Mouse (Mus musculus): ENCODE data around the gene Ccdc186. TPM values are rescaled to one million over a fixed set of nuclear protein-coding genes. Genes with fewer than 3 reads are reported as not detected.

The Ccdc186 gene
- polyA plus RNA-seq, 1 experiment from 2014 or later: 25.0 TPM

DNA sequence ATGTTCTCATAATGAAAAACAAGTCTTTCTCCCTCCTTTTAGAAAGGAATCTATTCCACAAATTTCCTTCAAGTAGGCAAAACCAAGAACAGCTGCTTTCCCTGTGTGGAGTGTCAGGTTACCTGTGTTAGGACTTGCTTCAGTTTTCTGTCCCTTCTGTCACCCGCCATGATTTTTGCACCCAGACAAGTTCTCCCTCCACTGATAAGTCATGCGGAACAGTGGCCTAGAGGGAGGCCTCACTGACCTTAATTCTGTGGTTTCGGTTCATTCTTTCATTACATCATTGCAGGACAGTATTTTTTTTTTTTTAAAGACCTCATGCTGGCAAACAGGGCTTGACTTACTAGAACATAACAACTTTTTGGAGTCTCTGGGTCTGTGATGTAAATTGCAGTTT, 72.6 kb downstream of the Ccdc186 start:
- Histone ChIP-seq H3K27me3 (ENCODE audit: control insufficient read depth, insufficient read depth, low read length) (no peaks in the 10 kb centered on the region), H3K4me3 (ENCODE audit: low read depth, low read length) (no peak overlapping the region), H3K27ac (ENCODE audit: low read depth, low read length) (no peak overlapping the region), H3K9me3 (ENCODE audit: control insufficient read depth, low read length) (no peaks in the 10 kb centered on the region), H3K4me1 (ENCODE audit: control insufficient read depth, insufficient read depth, low read length) (no peaks in the 10 kb centered on the region), H3K9ac (replicated peaks; ENCODE audit: low read depth, low read length) (no peak overlapping the region), H3K36me3 (ENCODE audit: control insufficient read depth, insufficient read depth, low read length) (no peaks in the 10 kb centered on the region), H3K4me2 (ENCODE audit: low read depth, low read length) (no peak overlapping the region)
- 45% methylated on average over 3 of the region's 3 CpGs for WGBS
- no peak for ATAC-seq (ENCODE audit: low read depth)

DNA sequence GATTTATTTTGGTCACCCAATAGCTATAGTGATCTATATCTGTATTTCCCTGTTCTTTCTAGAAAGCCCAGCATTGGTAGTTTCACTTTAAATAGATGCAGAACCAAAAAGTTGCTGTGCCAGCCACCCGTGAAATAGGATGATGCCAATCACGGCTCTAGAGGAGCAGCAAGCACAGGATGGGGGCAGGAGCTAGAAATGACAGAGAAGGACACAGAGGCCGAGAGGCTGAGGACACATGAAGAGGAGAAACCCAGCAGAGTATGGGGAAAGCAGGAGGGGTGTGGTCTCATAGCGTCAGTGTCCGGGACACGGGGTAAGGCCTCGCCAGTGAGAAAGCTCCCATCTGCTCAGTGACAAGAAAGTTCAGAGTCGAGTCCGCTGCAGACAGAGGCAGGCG, 74.1 kb downstream of the Ccdc186 start:
- Histone ChIP-seq H3K36me3 (ENCODE audit: control insufficient read depth, insufficient read depth, low read length) (no peaks in the 10 kb centered on the region), H3K9me3 (ENCODE audit: control insufficient read depth, low read length) (no peaks in the 10 kb centered on the region), H3K27me3 (ENCODE audit: control insufficient read depth, insufficient read depth, low read length) (no peaks in the 10 kb centered on the region), H3K4me1 (ENCODE audit: control insufficient read depth, insufficient read depth, low read length) (no peaks in the 10 kb centered on the region), H3K4me2 (ENCODE audit: low read depth, low read length) (no peak overlapping the region), H3K27ac (ENCODE audit: low read depth, low read length) (no peak overlapping the region), H3K4me3 (ENCODE audit: low read depth, low read length) (no peak overlapping the region), H3K9ac (replicated peaks; ENCODE audit: low read depth, low read length) (no peak overlapping the region)
- 87% methylated on average over 10 of the region's 10 CpGs for WGBS
- no peak for ATAC-seq (ENCODE audit: low read depth)

DNA sequence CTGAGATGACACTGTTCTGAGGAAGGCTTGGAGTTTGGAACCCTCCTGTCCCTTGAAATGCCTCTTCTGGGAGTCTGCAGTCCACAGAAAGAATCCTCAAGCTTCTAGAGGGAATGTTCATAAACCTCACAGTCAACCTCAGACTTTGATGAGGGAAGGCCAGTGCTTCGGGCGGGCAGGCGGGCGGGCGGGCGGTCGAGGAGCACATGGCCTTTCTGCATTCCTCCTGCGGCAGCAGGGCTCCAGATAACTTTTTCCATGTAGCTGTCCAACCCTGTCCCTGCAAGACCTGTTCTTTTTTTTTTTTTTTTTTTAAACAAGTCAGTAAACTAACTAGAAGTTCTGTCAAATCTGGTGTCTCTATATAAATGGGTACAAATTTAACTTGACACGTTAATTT, 75.4 kb downstream of the Ccdc186 start:
- Histone ChIP-seq H3K4me2 (ENCODE audit: low read depth, low read length) (no peak overlapping the region), H3K4me3 (ENCODE audit: low read depth, low read length) (no peak overlapping the region), H3K27ac (ENCODE audit: low read depth, low read length) (no peak overlapping the region), H3K9me3 (ENCODE audit: control insufficient read depth, low read length) (no peaks in the 10 kb centered on the region), H3K36me3 (ENCODE audit: control insufficient read depth, insufficient read depth, low read length) (no peaks in the 10 kb centered on the region), H3K9ac (replicated peaks; ENCODE audit: low read depth, low read length) (no peak overlapping the region), H3K27me3 (ENCODE audit: control insufficient read depth, insufficient read depth, low read length) (no peaks in the 10 kb centered on the region), H3K4me1 (ENCODE audit: control insufficient read depth, insufficient read depth, low read length) (no peaks in the 10 kb centered on the region)
- WGBS: 91% methylated on average over 9 of the region's 9 CpGs
- ATAC-seq (ENCODE audit: low read depth): no peak

DNA sequence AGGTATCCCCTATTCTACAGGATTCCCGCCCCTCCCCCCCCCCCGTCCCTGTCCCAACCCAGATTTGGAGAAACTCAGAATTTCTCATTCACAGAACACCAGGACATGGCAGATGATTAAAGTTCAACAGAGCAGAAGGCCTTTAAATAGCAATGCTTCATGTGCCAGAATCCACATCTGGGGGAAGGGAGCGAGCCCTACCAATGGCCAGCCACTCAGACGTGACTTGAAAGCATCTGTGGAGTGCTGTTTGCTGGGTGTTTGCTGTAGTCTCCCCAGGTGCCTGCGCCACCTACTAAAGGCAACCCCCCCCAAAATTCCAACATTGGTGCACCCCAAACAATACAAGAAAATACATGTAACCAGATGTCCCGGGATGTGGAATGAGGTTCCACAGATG, 76.5 kb downstream of the Ccdc186 start:
- no peaks in the 10 kb centered on the region for H3K36me3 ChIP-seq (ENCODE audit: control insufficient read depth, insufficient read depth, low read length)
- 72% methylated on average over 6 of the region's 6 CpGs for WGBS
- no peak overlapping the region for H3K27ac ChIP-seq (ENCODE audit: low read depth, low read length)
- no peak overlapping the region for H3K9ac ChIP-seq (replicated peaks; ENCODE audit: low read depth, low read length)
- no peak overlapping the region for H3K4me3 ChIP-seq (ENCODE audit: low read depth, low read length)
- H3K9me3 ChIP-seq (ENCODE audit: control insufficient read depth, low read length): no peaks in the 10 kb centered on the region
- H3K27me3 ChIP-seq (ENCODE audit: control insufficient read depth, insufficient read depth, low read length): no peaks in the 10 kb centered on the region
- no peak overlapping the region for H3K4me2 ChIP-seq (ENCODE audit: low read depth, low read length)
- no peak for ATAC-seq (ENCODE audit: low read depth)
- H3K4me1 ChIP-seq (ENCODE audit: control insufficient read depth, insufficient read depth, low read length): no peaks in the 10 kb centered on the region

DNA sequence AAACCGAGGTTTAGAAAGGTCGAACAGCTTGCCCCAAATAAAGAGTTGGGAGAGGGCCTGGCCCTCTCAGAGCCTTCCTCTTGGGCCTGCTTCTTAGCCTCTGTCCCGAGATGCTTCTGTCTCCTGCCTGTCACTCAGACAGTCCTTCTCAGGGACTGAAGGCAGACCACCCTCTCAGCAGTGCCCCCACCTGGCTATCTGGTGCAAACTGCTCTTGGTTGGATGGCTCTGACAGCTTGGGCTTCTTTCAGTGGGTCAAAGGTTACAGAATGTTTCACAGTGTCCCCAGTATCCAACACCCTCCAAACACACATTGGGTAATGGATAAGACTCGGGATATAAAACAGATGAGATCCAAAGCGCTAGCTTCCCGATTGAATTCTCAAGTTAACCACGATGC, 76.9 kb downstream of the Ccdc186 start:
- H3K4me1 ChIP-seq (ENCODE audit: control insufficient read depth, insufficient read depth, low read length): no peaks in the 10 kb centered on the region
- no peaks in the 10 kb centered on the region for H3K9me3 ChIP-seq (ENCODE audit: control insufficient read depth, low read length)
- no peaks in the 10 kb centered on the region for H3K36me3 ChIP-seq (ENCODE audit: control insufficient read depth, insufficient read depth, low read length)
- no peak for ATAC-seq (ENCODE audit: low read depth)
- H3K27me3 ChIP-seq (ENCODE audit: control insufficient read depth, insufficient read depth, low read length): no peaks in the 10 kb centered on the region
- H3K27ac ChIP-seq (ENCODE audit: low read depth, low read length): no peak overlapping the region
- WGBS: 80% methylated on average over 7 of the region's 7 CpGs
- H3K9ac ChIP-seq (replicated peaks; ENCODE audit: low read depth, low read length): no peak overlapping the region
- H3K4me3 ChIP-seq (ENCODE audit: low read depth, low read length): no peak overlapping the region
- no peak overlapping the region for H3K4me2 ChIP-seq (ENCODE audit: low read depth, low read length)

Other genes with a start within 250 kb of the Ccdc186 start
- gene Adrb1, start 100.0 kb downstream of the Ccdc186 start, polyA plus RNA-seq (2014; fragmentation: Nextera tagmentation; extraction: Ambion mirVana): 1.1 and 1.8 TPM in 2 replicates
- 0.86 and 1.2 TPM in 2 replicates for gene Tdrd1, start 4.0 kb upstream of the Ccdc186 start, polyA plus RNA-seq (2014; fragmentation: Nextera tagmentation; extraction: Ambion mirVana)
- 0.16 and 0.18 TPM in 2 replicates for gene Vwa2, start 52.1 kb upstream of the Ccdc186 start, polyA plus RNA-seq (2014; fragmentation: Nextera tagmentation; extraction: Ambion mirVana)
- 8.2 and 14.9 TPM in 2 replicates for gene Afap1l2, start 186.0 kb upstream of the Ccdc186 start, polyA plus RNA-seq (2014; fragmentation: Nextera tagmentation; extraction: Ambion mirVana)

All from neural tube, embryonic 14.5 days (tissue).